Mouse (Mus musculus) brain, embryonic 14.5 days (tissue): ENCODE measurements around the gene Eif2b3.

Experiments used
- CTCF ChIP-seq: fragments of 200-500 bp; IDR thresholded peaks from 2 replicates; pipeline ENCODE4 v1.5.1; 2012; ENCODE audit warnings: inconsistent platforms, mild to moderate bottlenecking, moderate library complexity, borderline replicate concordance; ENCODE audit not compliant: insufficient read depth, insufficient read length; ENCODE audit errors: extremely low read depth
- POLR2A ChIP-seq: fragments of 200-500 bp; IDR thresholded peaks from 2 replicates; pipeline ENCODE4 v1.6.1; 2012; ENCODE audit warnings: mild to moderate bottlenecking, inconsistent platforms, borderline replicate concordance; ENCODE audit not compliant: poor library complexity, insufficient read depth, insufficient read length, severe bottlenecking; ENCODE audit errors: extremely low read depth

DNA sequence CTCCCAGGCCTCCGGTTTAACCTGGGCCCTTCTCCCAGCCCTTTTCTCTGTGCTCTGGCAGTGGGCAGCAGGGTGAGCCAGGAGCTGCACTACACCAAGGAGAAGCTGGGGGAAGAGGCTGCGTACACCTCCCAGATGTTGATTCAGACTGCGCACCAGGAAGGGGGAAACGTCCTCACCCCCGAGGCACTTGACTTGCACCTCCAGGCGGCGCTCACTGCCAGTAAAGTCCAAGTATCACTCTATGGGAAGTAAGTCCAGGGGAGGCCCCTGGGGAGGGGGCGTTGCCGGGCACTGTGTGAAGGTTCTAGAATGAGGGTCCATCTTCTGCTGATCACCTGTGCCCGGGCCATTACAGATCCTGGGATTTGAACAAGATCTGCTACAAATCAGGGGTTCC, 85.5 kb downstream of the Eif2b3 start:
- no peak for TF ChIP-seq CTCF
- no peak for TF ChIP-seq POLR2A
